Mouse (Mus musculus): ENCODE measurements around the gene Glipr2.
A peak's percentile ranks its signal among the peaks of the same experiment; 100 is the strongest.

The Glipr2 gene

DNA sequence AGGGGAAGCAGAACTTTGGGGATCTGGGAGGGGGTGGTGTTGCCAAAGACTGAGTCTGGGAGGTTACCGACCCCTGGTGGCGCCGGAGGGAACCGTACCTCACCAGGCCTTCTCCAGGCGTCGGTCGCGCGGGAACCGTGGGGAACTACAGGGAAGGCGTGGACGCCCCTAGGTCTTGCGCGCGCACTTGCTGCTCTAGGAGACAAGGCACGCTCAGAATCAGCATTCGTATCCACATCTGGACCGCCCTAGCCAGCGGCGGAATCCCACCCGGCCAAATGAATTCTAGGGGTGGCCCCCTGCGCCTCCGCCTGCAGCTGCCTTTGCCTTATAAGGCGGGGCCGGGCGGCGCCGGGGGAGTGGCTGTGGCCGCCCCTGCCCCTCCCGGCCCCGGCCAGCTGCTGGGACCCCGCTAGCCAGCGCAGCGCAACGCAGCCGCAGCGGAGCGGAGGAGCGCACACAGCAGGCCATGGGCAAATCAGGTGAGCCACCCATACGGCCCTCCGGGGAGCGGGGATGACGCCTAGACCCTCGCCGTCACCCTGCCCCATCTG, at the start of gene Glipr2:
Glipr2 (plus strand) TSS at position 110 of the 554 bp plus-strand sequence.
- DNase-seq: peak; percentile 32

DNA sequence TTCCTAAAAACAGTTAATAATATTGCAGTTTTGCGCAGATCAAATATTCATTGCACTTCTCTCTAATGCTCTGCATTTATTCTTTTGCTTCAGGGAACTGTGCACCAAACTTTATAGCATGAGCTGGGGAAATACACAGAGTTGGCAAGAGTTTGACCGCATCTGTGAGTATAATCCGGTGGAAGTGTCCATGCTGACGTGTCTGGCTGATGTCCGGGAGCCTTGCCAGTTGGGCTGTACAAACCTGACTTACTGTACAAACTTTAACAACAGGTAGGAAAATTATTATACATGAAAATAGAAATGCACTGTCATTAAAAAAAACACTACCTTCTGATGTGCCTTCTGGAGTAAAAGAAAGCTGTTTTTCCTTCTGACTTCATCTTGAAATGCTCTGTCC, 39.0 kb upstream of the Glipr2 start:
- no peak for DNase-seq

DNA sequence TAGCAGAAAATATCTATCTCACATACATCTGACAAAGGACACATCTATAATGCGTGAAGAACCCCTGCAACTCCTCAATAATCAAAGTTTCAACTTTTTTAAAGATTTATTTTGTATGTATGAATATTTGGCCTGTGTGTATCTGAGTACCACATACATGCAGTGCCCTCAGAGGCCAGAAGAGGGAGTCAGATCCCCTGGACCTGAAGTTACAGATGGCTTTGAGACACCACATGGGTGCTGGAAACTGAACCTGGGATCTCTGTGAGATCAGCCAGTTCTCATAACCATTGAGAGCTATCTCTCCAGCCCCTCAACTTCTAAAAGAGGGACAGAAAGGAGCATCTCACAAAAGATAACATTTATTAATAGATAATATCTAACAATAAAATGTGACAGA, 36.6 kb upstream of the Glipr2 start:
- no peak for DNase-seq

DNA sequence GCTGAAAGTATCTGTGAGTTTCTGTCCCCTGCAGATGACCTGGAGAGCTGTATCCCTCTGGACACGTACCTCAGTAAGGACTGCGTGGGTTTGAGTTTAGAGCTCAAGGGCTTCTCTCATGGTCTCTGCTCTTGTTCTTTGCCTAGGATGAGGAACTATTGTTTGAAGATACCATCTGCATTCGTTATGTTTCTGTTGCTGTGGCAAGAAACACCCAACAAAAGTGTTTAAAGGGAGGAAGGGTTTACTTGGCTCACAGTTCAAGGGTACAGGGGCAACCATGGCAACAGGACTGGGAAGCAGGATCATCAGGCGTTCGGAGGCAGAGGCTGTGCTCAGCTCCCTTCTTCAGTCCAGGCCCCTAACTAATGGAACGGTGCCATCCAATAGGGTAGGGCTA, 32.1 kb upstream of the Glipr2 start:
- DNase-seq: no peak

DNA sequence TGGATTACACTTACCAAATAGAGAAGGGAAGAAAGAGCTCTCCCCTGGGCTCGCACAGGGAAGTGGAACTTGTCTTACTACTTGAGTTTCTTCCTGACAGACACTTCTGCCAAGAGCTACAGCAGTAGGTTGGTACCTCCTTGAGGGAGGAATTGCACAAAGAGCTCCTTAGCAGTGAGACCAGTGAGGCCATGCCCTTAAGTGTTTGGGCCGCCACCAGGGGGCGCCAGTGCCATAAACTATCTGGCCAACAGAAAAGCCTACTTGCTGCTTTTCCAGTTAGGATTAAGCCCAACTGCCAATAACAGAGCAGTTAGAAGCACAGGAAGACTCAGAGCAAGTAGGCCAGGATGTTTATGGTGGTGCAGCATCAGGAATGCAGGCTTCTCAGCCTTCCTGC, 31.4 kb upstream of the Glipr2 start:
- DNase-seq: peak; percentile 61

DNA sequence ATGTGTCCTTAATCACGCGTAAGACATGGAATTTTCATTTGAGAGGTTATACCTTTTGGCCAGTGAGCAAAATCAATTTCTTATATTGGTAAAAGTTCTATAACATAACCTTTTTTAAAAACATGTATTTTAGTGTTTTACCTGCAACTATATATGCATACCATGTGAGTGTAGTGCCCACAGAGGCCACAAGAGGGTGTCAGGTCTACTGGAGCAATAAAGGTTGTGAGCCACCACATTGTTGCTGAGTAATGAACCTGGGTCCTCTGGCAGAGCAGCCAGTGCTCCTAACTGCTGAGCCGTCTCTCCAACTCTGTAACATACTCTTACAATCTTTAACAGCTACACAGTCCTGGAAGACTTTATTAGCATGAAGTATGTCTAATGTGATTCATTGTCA, 29.4 kb upstream of the Glipr2 start:
- no peak for DNase-seq

DNA sequence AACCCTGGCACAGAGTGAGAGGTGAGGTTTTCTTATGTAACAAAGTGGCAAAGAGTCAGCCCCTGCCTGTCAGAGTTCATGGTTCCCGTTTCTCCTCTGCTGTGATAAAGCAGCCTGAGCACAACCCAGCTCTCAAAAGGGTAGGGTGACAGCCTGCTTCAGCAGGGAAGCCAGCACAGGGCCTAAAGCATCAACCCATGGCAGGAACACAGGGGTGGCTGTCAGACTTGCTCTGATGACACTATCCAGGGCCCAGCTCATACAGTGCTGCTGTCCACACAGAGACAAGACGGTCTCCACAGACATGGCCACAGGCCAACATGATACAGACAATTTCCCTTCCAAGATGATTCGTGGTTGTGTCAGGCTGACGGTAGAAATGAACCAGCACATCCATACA, 25.3 kb upstream of the Glipr2 start:
- DNase-seq: no peak

DNA sequence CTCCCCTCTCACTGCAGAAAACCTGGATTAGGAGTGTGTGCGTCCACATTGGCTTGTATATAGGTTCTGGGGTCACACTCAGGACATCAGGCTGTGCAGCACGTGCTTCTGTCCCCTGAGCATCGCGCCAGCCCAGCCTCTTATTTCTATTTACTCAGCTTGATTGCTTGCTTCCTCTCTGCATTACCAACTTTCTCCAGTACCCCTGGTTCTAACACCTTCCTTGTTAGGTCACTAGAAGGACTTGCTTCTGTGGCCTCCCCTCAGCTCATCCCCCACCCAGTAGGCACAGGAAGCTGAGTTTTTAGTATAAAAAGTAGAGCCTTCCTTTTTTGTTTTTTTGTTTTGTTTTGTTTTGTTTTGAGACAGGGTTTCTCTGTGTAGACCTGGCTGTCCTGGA, 21.0 kb upstream of the Glipr2 start:
- DNase-seq: no peak

DNA sequence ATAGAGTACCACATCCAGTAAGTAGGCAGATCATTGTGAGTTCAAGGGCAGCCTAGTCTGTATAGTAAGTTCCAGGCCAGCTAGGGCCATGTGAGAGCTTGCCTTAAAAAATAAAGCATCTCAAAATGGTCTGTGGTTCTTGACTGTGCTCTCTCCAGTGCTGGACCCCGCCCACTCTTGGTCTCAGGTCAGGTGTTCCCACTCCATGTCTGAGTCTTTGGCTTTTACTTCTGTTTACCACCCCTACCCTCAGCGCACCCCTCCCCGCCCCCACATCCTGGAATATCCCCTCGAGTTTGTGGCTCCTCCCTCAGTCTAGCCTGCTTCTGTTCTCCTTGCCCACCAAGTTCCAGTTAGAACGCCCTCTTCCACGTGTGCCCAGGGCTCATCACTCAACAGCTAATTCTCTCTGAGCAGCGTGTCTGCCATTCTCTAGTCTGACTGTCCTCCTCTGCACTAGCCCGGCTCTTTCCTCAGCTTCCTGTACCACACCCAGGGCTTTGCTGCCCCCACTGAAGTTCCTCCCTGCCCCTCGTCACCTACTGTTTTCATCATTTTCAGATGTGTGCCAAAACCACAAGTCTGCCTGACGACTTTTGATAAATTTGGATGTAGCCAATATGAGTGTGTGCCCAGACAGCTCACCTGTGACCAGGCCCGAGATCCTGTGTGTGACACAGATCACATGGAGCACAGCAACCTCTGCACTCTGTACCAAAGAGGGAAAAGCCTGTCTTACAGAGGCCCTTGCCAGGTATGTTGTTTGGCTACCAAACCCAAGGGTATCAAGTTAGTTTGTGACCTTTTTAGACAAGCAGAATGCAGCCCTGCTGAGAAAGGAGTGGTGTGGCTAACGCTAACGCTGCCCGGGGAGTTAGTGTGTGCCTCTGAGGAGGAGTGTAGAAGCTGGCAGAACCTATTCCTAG, 20.2 kb upstream of the Glipr2 start:
- DNase-seq: no peak

DNA sequence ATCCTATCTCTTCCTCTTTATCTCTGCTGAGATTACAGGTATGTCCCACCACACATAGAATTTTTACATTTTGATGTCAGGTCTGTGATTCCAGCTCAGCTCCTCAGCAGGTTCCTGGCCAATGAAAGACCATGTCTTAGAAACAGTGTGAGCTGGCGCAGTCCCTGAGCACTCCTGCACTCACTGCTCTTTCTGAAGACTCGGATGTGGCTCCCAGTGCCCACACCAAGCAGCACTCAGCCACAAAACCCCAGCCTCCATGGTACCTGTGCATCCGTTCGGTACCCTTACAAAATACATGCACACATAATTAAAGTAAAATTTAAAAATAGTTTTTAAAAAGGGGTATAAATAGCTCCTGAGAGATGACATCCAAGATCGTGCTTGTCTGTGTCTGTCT, 15.9 kb upstream of the Glipr2 start:
- DNase-seq: no peak

DNA sequence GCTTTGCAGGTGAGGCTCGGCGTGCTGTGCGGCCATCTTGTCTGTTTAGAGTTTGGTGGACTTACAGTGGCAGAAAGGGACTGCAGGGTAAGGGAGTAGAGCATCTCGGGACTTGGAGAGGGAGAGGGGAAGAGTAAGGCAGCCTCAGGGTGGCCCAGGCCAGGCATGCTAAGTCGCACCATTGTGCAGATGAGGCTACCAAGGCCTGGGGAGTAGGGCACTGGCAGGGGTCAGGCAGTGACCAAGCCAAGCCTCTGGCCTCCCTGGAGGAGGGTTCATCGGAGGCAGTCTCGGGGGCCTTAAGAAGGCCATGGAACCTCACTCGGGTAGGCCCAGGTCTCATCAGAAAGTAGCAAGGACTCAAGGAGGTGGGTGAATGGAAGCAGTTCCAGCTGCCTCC, 14.8 kb upstream of the Glipr2 start:
- DNase-seq: no peak

DNA sequence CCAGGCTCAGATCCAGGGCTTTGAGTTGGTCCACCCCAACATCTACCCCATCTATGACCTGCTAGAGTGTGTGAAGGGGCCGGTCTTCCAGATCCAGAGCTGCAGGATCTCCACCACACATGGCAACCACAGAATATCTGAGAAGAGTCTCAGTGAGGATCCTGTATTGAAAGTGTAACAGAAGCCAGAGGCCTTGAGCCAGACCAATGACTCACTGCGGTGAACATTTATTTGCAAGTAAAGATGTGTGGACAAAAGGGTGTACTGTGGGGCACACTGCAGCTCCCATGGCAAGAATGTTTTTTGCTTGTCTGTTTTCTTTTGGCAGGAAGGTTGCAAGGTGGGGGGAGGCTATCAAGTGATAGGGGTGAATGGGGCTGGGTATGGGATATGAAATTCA, 9.6 kb upstream of the Glipr2 start:
- no peak for DNase-seq

DNA sequence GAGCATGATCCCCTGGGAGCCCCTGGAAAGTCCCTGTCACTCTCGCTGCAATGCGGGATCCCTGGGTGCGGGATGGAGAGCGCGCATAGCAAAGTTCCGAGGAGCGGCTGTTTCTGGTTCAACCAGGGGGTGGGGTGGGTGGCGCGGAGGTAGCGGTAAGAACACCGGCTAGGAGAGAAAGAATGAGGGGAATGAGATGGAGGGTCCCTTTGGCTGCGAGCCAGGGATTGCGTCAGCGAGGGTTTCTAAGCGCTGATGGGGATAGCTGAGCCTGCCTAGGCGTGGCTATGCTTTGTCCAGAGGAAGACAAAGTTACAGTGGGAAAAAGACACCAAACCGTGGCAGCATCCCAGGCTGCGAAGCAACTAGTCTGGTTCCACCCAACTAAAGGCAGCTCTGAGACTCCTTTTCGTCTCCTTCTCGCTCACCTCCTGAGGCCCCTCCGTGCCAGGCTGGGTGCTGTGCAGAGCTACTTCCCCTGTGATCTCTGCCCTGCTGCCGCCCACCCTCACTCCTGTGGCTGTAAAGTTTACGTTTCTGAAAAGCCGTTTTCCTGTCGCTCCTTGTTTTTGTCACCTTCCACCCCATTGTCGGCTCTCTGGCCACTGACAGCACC, 753 bp downstream of the Glipr2 start:
- DNase-seq: no peak

DNA sequence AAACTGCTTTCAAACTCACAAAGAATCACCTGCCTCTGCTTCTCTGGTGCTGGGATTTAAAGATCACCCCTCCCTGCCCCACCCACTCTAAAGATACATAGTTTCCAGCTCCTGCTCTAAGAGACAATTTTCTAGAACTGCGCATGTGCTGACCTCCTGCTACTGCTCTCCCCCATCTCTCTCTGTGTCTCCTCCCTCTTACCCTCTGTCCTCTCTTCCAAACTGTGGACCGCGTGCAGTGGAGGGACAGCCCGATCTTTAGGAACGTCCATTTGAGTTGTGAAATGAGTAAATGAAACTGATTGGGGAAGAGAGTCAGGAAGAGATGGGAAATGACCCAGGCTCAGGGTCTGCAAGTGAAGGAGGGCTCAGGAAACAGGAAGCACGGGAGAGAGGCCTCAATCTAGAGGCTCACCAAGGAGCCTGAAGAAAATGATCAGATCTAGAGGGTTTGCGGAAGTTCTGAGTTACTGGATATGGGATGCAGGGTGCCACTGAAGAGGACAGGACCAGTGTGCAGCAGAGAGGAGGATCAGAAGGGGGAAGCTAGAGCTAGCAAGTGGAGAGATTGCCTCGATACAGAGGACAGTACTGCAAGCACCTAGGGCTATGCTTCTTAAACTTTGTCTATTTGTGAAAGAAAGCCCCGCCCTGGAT, 2.5 kb downstream of the Glipr2 start:
- no peak for DNase-seq

DNA sequence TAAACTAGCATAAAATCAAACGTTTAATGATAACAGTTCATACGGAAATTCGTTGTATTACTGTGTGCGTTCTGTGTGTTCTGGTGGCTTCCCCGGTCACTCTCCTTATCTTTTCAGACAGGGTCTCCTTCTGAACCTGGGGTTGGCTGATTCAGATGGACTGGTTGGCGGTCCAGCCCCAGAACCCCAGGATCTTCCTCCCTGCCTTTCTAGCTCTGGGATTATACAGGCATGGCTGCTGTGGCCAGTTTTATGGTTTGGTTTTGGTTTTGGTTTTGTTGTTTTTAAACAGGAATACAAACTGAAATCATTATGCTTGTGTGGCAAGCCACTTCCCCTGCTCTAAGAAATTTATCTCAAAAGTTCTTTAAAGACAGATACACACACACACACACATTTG, 3.0 kb downstream of the Glipr2 start:
- no peak for DNase-seq

DNA sequence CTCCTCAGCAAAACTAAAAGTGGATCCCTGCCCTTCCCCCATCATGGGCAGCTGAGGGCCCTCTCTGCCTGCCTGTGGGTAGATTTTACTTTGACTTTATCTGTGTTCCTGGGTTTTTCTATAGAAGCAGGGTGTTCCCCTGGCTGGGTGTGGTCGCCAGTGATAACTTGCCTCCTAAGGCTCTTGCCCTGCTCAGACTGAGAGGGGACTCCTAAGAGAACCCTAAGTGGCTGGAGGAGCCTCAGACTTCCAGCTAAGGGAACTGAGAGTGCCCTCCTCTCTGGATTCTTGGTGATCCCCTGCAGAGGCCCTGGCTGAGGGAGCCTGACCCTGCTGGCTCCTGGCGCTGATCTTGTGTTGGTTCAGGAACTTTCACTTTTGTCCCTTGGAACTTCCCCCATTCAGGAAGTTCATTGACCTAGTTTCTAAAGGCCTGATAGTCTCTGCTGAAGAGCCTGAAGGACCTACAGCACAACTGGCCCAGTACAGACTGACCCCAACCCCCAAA, 7.2 kb downstream of the Glipr2 start:
- DNase-seq: peak; percentile 36

DNA sequence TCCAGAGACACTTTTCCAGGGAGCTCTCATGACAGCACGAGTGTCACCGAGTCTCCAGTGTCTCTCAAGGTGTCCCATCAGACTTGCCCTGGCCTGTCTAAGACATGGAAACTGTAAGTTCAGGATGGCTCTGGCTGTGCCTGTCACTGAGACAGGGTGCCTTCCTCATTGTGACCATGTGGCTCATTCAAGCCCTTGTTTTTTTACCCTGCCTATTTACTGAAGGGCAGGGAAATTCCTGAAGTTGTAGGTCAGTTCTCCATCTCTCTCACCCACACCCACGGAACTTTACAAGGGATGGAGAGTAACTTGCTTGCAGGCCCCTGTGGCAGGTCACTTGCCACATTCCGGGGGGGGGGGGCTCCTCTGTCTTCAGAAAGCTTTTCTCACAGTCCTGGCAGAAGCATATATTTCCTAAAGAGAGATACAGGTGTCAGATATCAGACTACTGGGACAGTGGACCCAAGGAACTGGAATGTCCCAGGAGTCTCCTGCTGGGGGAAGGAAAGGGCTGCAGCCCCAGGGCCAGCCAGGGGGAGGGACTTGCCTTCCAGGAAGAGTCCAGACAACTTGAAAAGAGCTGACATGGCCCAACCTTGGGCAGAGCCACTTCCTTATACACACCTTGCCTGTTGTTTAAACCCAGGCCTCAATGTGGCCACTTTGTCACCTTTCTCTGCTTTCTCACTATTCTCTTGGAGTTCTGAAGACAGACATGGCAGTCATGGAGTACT, 7.9 kb downstream of the Glipr2 start:
- no peak for DNase-seq

DNA sequence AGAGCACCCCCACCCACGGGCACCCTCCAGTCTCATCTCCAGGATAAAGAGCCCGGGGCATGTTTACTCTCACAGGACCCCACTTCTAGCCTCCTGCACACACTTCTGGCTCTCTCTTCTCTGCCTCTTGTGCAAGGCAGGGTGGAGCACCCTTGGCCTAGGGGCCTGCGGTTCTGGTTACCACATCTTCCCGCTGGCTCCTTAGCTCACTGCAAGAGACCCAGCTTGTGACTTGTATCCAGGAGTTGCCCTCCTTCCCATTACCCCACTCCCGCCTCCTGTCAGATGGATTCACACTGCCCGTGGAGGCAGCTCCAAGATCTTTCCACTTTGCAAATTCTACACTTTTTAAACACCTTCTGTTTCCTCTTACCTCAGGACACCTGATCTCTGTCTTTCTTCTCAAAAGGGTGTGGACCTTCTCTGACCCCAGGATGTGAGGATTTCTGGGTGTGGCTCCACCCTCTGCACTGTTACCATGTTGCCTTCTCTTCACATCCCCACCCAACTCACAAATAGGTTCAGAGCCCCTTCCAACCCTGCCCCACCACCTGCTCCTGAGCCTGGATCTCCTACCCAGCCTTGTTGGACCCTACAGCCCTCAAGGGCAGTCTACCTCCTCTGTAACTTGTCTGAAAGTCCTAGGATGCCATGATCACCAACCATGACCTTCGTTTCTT, 8.8 kb downstream of the Glipr2 start:
- DNase-seq: no peak

DNA sequence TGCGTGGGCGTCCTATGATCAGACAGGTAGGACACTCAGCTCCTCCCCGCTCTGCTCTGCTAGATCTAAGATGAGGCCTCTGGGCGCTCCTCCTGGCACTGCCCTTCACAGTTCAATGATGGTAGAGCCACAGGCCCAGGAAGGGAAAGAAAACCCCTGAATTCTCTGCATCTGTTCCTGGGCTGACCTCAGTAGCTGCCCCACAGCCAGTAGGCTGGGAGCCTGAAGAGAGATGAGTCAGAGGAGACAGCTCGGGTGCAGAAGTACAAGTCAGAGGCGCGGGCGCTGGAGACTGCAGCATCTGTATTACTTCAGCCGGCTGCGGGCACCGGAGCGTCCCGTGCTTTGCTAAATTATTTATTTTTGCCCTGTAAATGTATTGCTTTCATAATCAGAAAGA, 11.4 kb downstream of the Glipr2 start:
- DNase-seq: peak; percentile 76

DNA sequence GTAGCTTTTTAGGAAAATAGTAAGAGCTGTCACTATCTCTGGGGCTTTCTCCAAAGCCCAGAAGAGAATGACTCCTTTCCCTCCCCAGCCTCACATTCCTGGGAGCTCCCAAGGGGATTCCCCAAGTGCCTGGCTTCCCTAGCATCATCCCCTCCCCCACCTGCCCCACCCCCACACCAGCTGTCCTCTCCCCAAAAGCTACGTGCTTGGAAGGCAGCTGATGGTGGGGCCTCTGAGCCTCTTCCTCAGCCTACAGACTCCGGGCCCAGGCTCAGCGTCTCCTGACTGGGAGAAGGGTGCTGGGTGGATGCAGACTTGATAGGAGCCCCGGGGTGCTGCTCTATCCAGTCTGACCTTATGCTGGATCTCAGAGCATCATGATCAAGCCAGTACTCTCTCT, 12.2 kb downstream of the Glipr2 start:
- no peak for DNase-seq

DNA sequence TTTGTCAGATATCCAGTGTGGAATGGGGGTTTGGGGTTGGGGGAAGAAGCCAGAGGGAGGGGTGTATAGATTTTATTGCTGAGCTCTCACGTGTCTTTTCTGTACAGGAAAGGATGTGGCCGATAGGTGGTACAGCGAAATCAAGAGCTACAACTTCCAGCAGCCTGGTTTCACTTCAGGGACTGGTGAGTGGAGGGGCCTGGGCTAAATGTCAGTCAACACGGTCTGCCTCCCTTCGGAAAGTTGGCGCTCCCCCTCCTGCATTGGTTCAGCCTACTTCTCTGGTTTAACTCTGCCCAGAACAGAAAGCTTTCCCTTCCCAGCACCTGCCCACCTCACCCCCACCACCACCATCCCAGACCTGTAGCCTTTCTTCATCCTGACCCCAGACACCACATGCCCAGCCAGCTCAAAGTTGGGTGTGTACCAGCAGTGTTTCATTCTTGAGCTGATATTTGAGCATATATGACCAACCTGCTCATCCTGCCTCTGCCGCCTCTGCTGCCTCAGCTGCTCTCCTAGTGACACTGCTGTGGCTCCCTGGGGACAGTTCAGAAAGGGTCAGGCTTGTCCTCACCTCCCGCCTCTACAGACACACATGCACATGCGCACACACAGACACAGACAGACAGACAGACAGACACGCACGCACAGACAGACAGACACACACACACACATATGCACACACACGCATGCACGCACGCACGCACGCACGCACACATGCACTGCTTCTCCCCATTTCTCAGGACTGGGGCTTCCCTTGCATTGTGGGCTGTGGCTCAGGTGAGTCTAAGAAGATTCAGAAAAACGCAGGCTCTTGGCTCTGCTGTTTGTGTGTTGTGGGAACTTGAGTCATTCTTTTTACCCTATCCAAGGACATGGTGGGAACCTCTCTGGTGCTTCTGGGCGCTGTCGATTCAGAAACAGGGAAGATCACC, 13.5 kb downstream of the Glipr2 start:
- no peak for DNase-seq

All from kidney, adult 11 months (tissue).